Mouse (Mus musculus) G1E (cell line): Measurements from ENCODE around the gene Asb18.

ENCODE experiments used
- CTCF ChIP-seq: IDR thresholded peaks from 2 replicates; pipeline ENCODE4 v1.5.1; 2012; ENCODE audit warnings: low read depth, low read length, inconsistent platforms, mixed read lengths
- GATA1 ChIP-seq: IDR thresholded peaks from 2 replicates; pipeline ENCODE4 v1.6.1; 2012; ENCODE audit warnings: borderline replicate concordance, low read length, inconsistent platforms, mixed read lengths
- POLR2AphosphoS5 ChIP-seq: IDR thresholded peaks from 2 replicates; pipeline ENCODE4 v1.6.1; 2012; ENCODE audit warnings: low read depth, low read length, inconsistent platforms; ENCODE audit not compliant: insufficient replicate concordance
- TAL1 ChIP-seq: conservative IDR thresholded peaks from 2 replicates; pipeline ENCODE4 v1.6.1; 2012; ENCODE audit warnings: low read depth, low read length, inconsistent platforms, mixed read lengths

DNA sequence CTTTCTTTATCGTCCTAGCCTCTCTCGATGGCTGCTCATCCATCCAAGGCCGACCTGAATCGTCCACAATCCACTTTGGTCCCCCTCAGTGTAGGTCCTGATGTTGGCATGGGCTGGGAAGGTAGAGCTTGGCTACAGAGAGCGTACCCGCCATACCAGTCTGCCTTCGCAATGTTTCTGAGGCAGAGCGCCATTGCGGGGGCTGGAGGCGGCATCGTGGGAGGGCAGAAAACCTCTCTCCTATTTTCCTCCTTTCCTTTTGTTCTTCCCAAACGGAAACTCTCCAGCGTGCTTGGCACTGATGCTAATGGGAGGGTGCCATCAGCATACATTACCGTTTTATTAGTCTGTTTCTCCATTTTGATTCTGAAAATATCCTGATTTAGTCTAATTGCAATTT lies 7.8 kb downstream of the Asb18 start:
- TF ChIP-seq GATA1 (no peak), POLR2AphosphoS5 (no peak), TAL1 (no peak), CTCF (no peak)
